In genomic region chr3:141854339-141854738, GRCm38 (mm10) we compare ENCODE assay signal across 14 mouse cellular contexts.
"Had no signal": no experiment of that assay in that cellular context is flagged by ENCODE, and none has a peak within 500 bp of the region (broad histone marks: within the 10 kb centered on the region; RNA-seq: fewer than 3 reads in every experiment).

No protein-coding gene starts in this region.

- ATAC-seq: hindbrain, postnatal 0 days; intestine, embryonic 16.5 days; liver, embryonic 12.5 days had no signal

- DNase-seq: gastrocnemius, adult 2 months; gastrocnemius, postnatal 10 days; gastrocnemius, postnatal 25 days; heart, adult 11 months; heart, adult 2 months; heart, postnatal 14 days; heart, postnatal 36 days; kidney, postnatal 14 days; layer of hippocampus, adult 9-11 months; layer of hippocampus, postnatal 36 days; left cerebral cortex, postnatal 4 days had no signal
